Mouse (Mus musculus) heart, embryonic 16.5 days (tissue): Measurements from ENCODE around the gene Mst1. TPM values are rescaled to one million over a fixed set of nuclear protein-coding genes. Genes with fewer than 3 reads are reported as not detected.

Source experiments
- ATAC-seq: fragments of 200-750 bp; cut with Nextera tagmentation; replicated peaks from 2 replicates; pipeline ENCODE4 v1.8.0; 2017; ENCODE audit warnings: moderate number of reproducible peaks; ENCODE audit not compliant: insufficient read depth, low FRiP score; ENCODE audit errors: extremely low read depth
- H3K27ac ChIP-seq: fragments of 300-500 bp; sonication (generic); 2 replicates; pipeline ENCODE4 v1.5.1; 2014; ENCODE audit warnings: mild to moderate bottlenecking, low read length, control low read depth, moderate library complexity
- H3K27me3 ChIP-seq: fragments of 300-500 bp; sonication (generic); 2 replicates; pipeline ENCODE4 v1.6.1; 2014; ENCODE audit warnings: low read length, mixed read lengths; ENCODE audit not compliant: control insufficient read depth, insufficient read depth
- H3K36me3 ChIP-seq: fragments of 300-500 bp; sonication (generic); 2 replicates; pipeline ENCODE4 v1.6.1; 2014; ENCODE audit not compliant: control insufficient read depth, insufficient read depth
- H3K4me1 ChIP-seq: fragments of 300-500 bp; sonication (generic); 2 replicates; pipeline ENCODE4 v1.6.1; 2014; ENCODE audit warnings: low read length, mixed read lengths; ENCODE audit not compliant: control insufficient read depth, insufficient read depth
- H3K4me2 ChIP-seq: fragments of 300-500 bp; sonication (generic); 2 replicates; pipeline ENCODE4 v1.6.1; 2014; ENCODE audit warnings: low read depth, mild to moderate bottlenecking, control low read depth, low read length
- H3K4me3 ChIP-seq: fragments of 300-500 bp; sonication (generic); 2 replicates; pipeline ENCODE4 v1.5.1; 2014; ENCODE audit warnings: mild to moderate bottlenecking, control low read depth, low read length
- H3K9ac ChIP-seq: fragments of 300-500 bp; sonication (generic); 2 replicates; pipeline ENCODE4 v1.6.1; 2014; ENCODE audit warnings: low read length, control low read depth
- H3K9me3 ChIP-seq: fragments of 300-500 bp; sonication (generic); replicated peaks from 2 replicates; pipeline ENCODE4 v1.6.1; 2016; ENCODE audit warnings: low read length; ENCODE audit not compliant: control insufficient read depth
- WGBS: fragments of 180-500 bp; shearing (Covaris S2); extraction: QIAGEN DNeasy Blood & Tissue Kit; methylation state at CpG from one replicate; pipeline ENCODE4 v1.1.7; 2014; 5-methylcytosine and 5-hydroxymethylcytosine counted together
- polyA plus RNA-seq: library from polyadenylated mRNA; unstranded; fragments of >200 nt; fragmentation: Nextera tagmentation; extraction: Ambion mirVana; gene quantifications from 2 replicates; pipeline ENCODE4 v1.2.1, GENCODE M21; 2015

Gene Mst1
- polyA plus RNA-seq, 1 experiment from 2014 or later, result 0.53 TPM

GRCm38 (mm10) chr9:108105549-108105863, 25.3 kb downstream of the Mst1 start:
- no peak overlapping the region for H3K27ac ChIP-seq
- no peak overlapping the region for H3K4me3 ChIP-seq
- no peaks in the 10 kb centered on the region for H3K27me3 ChIP-seq
- H3K4me1 ChIP-seq, result peaks cover 3% of the 10 kb centered on the region; the same call in 1 of the 2 replicates
- WGBS, result 84% methylated on average over 12 of the region's 12 CpGs
- no peak overlapping the region for H3K9ac ChIP-seq
- H3K9me3 ChIP-seq, result no peaks in the 10 kb centered on the region
- H3K36me3 ChIP-seq, result no peaks in the 10 kb centered on the region
- ATAC-seq, result no peak
- peak overlapping the region; percentile 23 for H3K4me2 ChIP-seq

- Histone ChIP-seq H3K27ac (no peak overlapping the region), H3K9ac (no peak overlapping the region), H3K4me2 (no peak overlapping the region), H3K9me3 (no peaks in the 10 kb centered on the region), H3K27me3 (no peaks in the 10 kb centered on the region), H3K4me3 (no peak overlapping the region), H3K4me1 (peaks cover 7% of the 10 kb centered on the region; the same call in 1 of the 2 replicates), H3K36me3 (no peaks in the 10 kb centered on the region)
- WGBS, result 90% methylated on average over 23 of the region's 23 CpGs
- ATAC-seq, result no peak
Observed at GRCm38 (mm10) chr9:108106090-108106489, 25.9 kb downstream of the Mst1 start.

DNA sequence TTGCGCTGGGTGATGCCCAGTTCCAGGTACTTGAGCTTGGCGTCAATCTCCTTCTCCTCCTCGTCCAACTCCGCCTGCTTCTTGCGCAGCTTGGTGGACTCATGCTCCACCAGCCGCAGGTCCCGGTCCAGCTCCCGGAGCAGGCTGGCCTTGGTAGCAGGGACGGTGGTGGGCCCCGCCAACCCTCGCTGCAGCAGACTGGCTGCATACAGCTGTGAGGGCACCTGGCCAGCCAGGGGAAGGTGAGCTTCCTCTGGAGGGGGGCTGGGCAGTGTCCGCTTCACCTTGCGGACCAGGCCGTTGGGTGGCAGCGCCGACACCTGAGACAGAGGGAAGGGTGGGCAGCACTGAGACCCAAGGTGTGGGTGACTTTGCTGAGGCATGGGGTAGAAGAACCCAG, 27.6 kb downstream of the Mst1 start:
- Histone ChIP-seq H3K9me3 (no peaks in the 10 kb centered on the region), H3K27me3 (no peaks in the 10 kb centered on the region; the same call in 1 of the 2 replicates), H3K9ac (no peak overlapping the region), H3K27ac (no peak overlapping the region; the same call in 1 of the 2 replicates), H3K4me2 (no peak overlapping the region), H3K4me1 (peaks cover 9% of the 10 kb centered on the region), H3K36me3 (no peaks in the 10 kb centered on the region), H3K4me3 (no peak overlapping the region)
- WGBS, result 93% methylated on average over 16 of the region's 16 CpGs
- no peak for ATAC-seq

DNA sequence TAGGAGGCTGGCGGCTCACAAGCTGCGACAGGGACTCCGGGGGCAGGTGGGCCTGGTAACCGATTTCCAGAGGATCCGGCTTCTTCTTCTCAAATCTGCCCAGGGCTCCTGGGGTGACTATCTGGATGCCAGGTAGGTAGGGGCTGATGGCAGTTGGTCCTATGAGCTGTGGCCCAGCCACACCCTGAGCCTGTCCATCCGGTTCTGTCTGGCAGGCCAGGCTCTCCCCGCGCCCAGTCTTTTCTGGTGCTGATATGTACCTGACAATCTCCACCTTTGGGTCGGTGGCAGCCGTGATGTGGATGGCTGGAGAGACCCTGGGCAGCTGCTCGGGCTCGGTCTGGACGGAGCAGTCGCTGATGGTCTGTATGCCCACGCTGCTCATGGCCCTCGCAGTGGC, 29.9 kb downstream of the Mst1 start:
- peaks cover 3% of the 10 kb centered on the region; the same call in 1 of the 2 replicates for H3K9me3 ChIP-seq
- no peak overlapping the region; the same call in 1 of the 2 replicates for H3K4me3 ChIP-seq
- H3K36me3 ChIP-seq, result no peaks in the 10 kb centered on the region
- no peak overlapping the region for H3K27ac ChIP-seq
- 74% methylated on average over 16 of the region's 16 CpGs for WGBS
- H3K9ac ChIP-seq, result no peak overlapping the region
- peak overlapping the region; percentile 70 for H3K4me2 ChIP-seq
- peaks cover 8% of the 10 kb centered on the region for H3K27me3 ChIP-seq
- ATAC-seq, result no peak
- H3K4me1 ChIP-seq, result peaks cover 9% of the 10 kb centered on the region

DNA sequence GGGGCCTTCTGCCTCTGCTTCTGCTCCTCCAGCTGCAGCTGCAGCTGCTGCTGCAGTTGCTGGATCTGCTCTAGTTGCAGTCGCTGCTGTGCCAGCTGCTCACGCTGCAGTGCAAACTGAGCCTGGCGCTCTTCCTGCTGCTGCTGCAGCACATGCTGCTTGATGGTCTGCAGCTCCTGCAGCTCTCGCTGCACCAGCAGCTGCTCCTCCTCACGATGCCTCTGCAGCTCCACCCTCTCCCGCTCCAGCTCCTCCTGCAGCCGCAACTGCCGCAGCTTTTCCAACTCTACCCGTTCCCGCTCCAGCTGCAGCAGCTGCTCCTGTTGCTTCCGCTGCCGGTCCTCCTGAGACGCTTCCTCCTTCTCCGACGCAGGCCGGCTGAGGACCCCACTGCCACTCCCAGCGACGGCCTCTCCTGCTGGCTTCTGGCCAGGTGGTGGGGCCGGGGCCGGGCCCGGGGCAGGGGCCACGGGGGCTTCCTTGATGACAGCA, 30.9 kb downstream of the Mst1 start:
- WGBS, result 4% methylated on average over 22 of the region's 22 CpGs
- Histone ChIP-seq H3K36me3 (no peaks in the 10 kb centered on the region), H3K27me3 (peaks cover 8% of the 10 kb centered on the region), H3K9ac (peak overlapping the region; percentile 66), H3K27ac (no peak overlapping the region), H3K4me2 (peak overlapping the region; percentile 70), H3K9me3 (peaks cover 3% of the 10 kb centered on the region; the same call in 1 of the 2 replicates), H3K4me1 (peaks cover 9% of the 10 kb centered on the region), H3K4me3 (peak overlapping the region; percentile 47)
- no peak for ATAC-seq

GRCm38 (mm10) chr9:108111593-108112121, 31.4 kb downstream of the Mst1 start:
- H3K27me3 ChIP-seq, result peaks cover 8% of the 10 kb centered on the region
- no peak overlapping the region for H3K27ac ChIP-seq
- peak overlapping the region; percentile 70 for H3K4me2 ChIP-seq
- WGBS, result 75% methylated on average over 17 of the region's 17 CpGs
- peaks cover 9% of the 10 kb centered on the region for H3K4me1 ChIP-seq
- H3K36me3 ChIP-seq, result no peaks in the 10 kb centered on the region
- H3K9me3 ChIP-seq, result peaks cover 3% of the 10 kb centered on the region; the same call in 1 of the 2 replicates
- peak overlapping the region; percentile 66 for H3K9ac ChIP-seq
- ATAC-seq, result no peak
- peak overlapping the region; percentile 47 for H3K4me3 ChIP-seq

DNA sequence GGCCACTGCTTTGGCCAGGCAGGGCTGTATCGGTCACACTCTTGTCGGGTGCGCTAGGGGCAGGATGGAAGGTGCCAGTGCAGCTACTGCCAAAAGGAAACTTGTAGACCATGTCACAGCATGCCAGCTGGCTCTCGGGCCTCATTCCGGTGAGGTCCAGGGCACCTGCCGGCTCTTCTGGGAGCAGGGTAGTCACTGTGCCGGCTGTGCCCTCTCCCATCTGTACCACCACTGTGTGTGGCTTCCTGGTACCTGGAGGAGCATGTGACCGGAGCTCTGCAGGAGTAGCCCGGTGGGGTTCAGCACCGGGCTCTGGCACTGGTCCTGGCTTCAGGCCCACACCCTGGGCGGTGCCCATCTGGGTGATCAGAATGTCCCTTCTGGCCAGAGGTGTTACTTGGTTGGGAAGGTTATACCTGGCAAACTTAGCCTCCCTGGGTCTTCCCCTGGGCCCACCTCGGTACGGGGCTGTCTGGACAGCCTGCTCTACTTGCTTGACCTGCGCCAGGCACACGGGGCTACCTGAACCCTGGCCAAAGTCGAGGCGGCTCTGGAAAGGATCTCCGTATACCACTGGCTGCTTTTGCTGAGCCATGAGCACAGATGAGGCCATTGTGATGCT, 32.6 kb downstream of the Mst1 start:
- Histone ChIP-seq H3K9ac (no peak overlapping the region), H3K27me3 (peaks cover 8% of the 10 kb centered on the region), H3K4me3 (no peak overlapping the region), H3K4me1 (peaks cover 9% of the 10 kb centered on the region), H3K4me2 (no peak overlapping the region), H3K36me3 (no peaks in the 10 kb centered on the region), H3K9me3 (peaks cover 3% of the 10 kb centered on the region; the same call in 1 of the 2 replicates), H3K27ac (no peak overlapping the region)
- WGBS, result 91% methylated on average over 18 of the region's 18 CpGs
- no peak for ATAC-seq

- H3K4me1 ChIP-seq, result peaks cover 18% of the 10 kb centered on the region
- 62% methylated on average over 43 of the region's 43 CpGs for WGBS
Observed at GRCm38 (mm10) chr9:108115290-108116077, 35.2 kb downstream of the Mst1 start.

DNA sequence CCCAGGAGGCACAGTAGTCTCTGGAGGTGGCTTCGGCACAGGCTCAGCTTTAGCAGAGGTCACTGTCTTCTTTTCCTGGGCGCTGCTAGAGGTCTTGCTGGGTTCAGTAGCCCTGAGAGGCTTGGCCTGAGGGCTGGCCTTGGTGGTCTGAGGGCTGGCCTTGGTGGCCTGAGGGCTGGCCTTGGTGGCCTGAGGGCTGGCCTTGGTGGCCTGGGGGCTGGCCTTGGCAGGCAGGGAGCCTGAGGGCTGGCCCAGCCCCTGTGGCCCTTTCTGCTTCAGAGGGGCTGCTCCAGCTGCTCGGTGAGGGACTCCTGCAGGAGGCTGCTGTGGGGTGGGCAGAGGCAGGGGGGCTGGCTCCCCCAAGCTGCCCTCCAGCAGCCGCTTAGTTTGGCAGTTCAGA, 36.9 kb downstream of the Mst1 start:
- Histone ChIP-seq H3K9ac (no peak overlapping the region), H3K36me3 (no peaks in the 10 kb centered on the region), H3K27me3 (peaks cover 8% of the 10 kb centered on the region), H3K9me3 (peaks cover 3% of the 10 kb centered on the region; the same call in 1 of the 2 replicates), H3K4me3 (no peak overlapping the region), H3K4me1 (peaks cover 15% of the 10 kb centered on the region), H3K27ac (no peak overlapping the region), H3K4me2 (no peak overlapping the region)
- 67% methylated on average over 4 of the region's 4 CpGs for WGBS
- no peak for ATAC-seq

More at GRCm38 (mm10) chr9:108115290-108116077, 35.2 kb downstream of the Mst1 start:
- no peak for ATAC-seq
- peaks cover 3% of the 10 kb centered on the region; the same call in 1 of the 2 replicates for H3K9me3 ChIP-seq
- H3K36me3 ChIP-seq, result no peaks in the 10 kb centered on the region
- H3K4me2 ChIP-seq, result no peak overlapping the region
- no peak overlapping the region for H3K27ac ChIP-seq
- peaks cover 8% of the 10 kb centered on the region for H3K27me3 ChIP-seq
- H3K4me3 ChIP-seq, result no peak overlapping the region
- no peak overlapping the region for H3K9ac ChIP-seq
